Mouse (Mus musculus): ENCODE data around the gene Pla1a.
"Not testable (repeated sequence)": the region's sequence is repeated elsewhere in the genome, so short reads cannot be mapped to it uniquely, and the experiment has no call there.

Pla1a gene

DNA sequence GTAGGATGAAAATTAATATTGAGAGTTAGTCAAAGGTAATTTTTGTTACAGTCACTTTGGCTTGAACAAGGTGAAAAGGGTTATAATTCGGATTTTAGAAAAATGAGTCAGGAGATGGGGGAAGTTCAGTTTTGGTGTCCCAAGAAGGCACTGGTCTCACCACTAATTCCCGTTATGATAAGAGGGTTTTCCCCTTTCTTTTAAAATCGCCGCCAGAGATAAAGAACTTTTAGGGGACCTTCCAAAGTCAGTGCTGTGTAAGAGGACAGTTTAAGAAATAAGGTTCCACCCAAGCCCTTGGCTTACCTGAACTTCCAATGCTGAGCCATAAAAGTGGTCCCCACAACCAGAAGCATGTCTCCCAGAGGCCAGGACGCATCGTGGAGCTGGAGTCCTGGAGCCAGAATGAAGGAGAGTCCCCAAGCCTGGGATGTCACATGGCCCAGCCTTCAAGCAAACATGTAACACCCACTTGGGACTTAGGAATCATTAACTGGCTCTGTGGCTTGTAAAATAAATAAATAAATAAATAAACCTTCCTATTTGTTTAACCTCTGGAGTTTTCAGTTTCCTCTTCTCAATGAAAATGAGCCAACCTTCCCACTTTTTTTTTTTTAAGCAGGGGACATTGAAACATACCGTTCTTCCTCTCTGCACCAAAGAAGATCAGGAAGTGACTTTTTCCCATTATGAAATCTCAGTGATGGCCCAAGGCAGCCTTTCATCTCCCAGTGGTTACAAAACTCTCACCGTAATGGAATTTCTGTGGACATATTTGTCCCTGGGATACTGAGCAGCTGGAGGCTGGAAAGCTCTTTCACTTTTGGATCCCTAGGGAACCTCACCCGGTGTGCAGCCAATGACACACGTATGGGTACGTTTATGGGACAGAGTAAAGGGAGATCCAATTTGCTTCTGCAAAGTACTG is at the start of gene Pla1a:
Gene Pla1a, minus strand, starts transcription at position 648 of the 928 bp plus-strand sequence.
- no peak for DNase-seq (ENCODE audit: low spot score)

- DNase-seq (ENCODE audit: low spot score): no peak
These were observed 48.4 kb upstream of the Pla1a start for GRCm38 (mm10) chr16:38481327-38481726.

GRCm38 (mm10) chr16:38478296-38478695 is 45.4 kb upstream of the Pla1a start:
- DNase-seq (ENCODE audit: low spot score): no peak

DNA sequence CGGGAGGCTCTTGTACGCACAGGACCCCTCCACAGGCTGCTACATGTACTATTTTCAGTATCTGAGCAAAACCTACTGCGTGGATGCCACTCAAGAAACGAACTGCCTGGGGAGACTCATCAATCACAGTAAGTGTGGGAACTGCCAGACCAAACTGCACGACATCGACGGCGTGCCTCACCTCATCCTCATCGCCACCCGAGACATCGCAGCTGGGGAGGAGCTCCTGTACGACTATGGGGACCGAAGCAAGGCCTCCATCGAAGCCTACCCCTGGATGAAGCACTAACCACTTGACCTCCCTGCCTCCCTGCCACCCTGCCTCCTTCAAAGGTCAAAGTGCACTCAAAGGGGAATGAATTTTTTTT is 44.3 kb upstream of the Pla1a start:
- not testable (repeated sequence) for DNase-seq (ENCODE audit: low spot score)

GRCm38 (mm10) chr16:38476312-38477240 is 43.6 kb upstream of the Pla1a start:
- DNase-seq (ENCODE audit: low spot score): peak; percentile 38

DNA sequence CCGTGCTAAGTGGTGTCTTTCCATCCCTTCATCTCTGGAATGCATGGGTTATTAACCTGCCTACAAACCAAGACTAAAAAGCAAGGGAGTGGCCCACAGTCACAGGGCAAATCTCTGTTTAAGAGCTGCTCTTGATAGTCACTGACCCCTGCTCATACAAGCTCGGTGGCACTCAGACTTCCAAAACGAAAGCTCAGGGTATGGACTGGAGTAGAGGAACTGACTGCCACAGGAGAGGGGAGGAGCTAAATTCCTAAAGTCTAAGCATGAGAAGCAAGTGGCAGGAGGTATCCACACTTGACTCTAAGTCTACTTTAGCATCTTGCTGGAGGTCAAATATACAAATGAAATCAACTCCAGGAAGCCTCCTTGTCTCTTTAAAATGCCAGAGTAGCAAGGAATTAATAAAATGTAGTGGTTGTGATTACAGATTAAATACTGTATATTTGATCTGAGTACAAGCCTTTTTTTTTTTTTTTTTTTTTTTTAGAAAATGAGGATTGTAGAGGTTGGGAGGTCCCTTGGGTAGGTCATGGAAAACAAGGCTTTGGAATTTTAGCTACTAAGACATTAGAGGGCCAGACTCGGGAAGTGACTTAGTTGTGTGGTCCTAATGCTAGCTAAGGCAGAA is 42.9 kb upstream of the Pla1a start:
- DNase-seq (ENCODE audit: low spot score): peak; percentile 18

- no peak for DNase-seq (ENCODE audit: low spot score)
These were observed 41.8 kb upstream of the Pla1a start for GRCm38 (mm10) chr16:38474677-38475286.

DNA sequence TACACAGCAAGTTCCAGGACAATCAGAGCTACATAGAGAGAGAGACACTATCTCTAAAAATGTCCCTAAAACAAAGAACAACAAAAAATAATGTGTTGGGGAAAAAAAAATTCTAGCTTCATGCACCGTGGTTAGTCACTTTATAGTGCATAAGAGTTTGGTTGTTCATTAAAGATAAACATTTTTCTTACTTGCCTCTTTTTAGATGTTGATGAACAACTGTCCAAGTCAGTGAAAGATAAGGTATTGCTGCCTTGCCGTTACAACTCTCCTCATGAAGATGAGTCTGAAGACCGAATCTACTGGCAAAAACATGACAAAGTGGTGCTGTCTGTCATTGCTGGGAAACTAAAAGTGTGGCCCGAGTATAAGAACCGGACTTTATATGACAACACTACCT is 40.7 kb upstream of the Pla1a start:
- DNase-seq (ENCODE audit: low spot score): no peak

DNA sequence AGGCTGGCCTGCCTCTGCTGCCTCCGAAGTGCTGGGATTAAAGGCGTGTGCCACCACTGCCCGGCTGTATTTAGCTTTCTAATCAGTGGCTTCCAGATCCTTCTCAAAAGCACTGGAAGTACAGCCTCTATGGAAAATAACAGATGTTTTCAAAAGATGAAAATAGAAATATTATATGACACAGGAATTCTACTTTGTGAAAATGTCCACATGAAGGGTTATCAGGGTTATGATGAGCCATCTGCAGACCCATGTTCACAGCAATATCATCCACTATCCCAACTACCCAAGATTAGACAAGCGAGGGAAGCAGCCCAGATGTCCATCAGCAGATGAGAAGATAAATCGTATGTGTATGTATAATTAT is 39.5 kb upstream of the Pla1a start:
- no peak for DNase-seq (ENCODE audit: low spot score)

DNA sequence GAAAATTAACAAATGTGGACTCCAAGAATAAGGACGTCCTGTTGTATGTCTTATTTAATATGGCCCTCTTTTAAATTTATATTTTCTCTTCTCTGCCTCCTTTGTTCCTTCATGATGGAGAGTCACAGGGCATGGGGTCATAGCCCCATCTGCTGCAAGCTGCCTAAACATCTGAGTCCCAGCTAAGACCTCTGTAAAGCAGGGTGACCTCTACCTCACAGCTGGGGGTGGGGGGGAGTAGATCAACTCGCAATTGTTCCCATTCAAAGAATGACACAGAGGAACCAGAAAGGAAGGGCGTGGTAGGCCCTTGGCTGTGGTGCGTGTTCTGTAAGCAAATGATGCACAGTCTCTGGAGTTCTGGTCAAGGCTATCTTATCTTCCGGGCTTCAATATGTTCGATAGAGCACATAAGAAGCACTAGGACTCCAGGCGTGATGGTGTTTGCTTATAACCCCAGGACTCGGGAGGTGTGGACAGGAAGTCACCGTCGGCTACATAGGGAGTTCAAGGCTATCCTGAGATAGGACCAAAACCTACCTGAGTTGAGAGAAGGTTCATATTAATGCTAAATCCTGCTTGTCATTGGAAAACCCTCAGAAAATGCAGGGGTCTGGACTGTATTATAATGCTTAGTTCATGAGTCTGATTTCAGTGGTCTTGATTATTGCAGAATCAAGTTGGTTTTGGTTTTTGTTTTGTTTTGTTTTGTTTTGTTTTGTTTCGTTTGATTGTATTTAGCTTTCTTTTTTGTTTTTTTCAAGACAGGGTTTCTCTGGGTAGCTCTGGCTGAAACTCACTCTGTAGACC is 39.0 kb upstream of the Pla1a start:
- no peak for DNase-seq (ENCODE audit: low spot score)

GRCm38 (mm10) chr16:38469437-38469836 is 36.5 kb upstream of the Pla1a start:
- DNase-seq (ENCODE audit: low spot score): no peak

GRCm38 (mm10) chr16:38468706-38469018 is 35.7 kb upstream of the Pla1a start:
- no peak for DNase-seq (ENCODE audit: low spot score)

GRCm38 (mm10) chr16:38467917-38468705 is 35.2 kb upstream of the Pla1a start:
- no peak for DNase-seq (ENCODE audit: low spot score)

- DNase-seq (ENCODE audit: low spot score): no peak
These were observed 34.4 kb upstream of the Pla1a start for GRCm38 (mm10) chr16:38467091-38467916.

- no peak for DNase-seq (ENCODE audit: low spot score)
These were observed 33.1 kb upstream of the Pla1a start for GRCm38 (mm10) chr16:38466089-38466488.

- no peak for DNase-seq (ENCODE audit: low spot score)
These were observed 30.4 kb upstream of the Pla1a start for GRCm38 (mm10) chr16:38463305-38463704.

DNA sequence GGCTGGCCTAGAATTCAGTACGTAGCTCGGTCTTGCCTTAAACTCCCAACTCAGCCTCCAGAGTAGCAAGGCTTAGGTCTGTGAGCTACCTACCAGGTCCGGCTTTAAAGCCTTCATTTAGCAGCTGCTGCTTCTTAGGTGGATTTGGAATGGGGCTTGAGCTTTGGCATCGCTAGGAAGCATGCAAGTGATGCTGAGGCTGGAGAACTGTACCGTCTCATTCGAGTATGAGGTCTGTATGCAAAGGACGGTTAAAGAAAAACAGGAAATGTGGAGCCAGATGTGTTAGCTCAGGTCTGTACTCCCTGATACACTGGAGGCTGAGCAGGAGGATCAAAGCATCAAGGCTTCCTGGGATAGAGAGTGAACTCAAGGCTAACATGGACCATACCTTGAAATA is 29.2 kb upstream of the Pla1a start:
- no peak for DNase-seq (ENCODE audit: low spot score)

DNA sequence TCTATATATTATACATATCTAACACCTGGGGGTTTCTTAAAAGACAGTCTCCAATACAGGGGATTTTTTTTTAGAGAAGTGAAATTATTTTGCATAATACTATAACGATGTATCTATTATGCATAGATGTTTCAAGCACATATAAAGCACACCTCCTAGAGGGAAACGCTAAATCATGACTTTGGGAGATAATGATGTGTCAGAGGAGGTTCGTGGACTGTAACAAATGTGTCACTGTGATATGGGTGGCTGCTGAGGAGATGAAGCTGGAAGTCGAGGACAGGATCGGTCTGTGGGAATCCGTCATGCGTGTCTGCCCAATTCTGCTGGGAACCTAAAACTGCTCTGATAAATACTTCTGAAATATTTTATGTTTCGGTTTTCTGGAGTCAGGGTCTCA is 28.8 kb upstream of the Pla1a start:
- DNase-seq (ENCODE audit: low spot score): no peak

DNA sequence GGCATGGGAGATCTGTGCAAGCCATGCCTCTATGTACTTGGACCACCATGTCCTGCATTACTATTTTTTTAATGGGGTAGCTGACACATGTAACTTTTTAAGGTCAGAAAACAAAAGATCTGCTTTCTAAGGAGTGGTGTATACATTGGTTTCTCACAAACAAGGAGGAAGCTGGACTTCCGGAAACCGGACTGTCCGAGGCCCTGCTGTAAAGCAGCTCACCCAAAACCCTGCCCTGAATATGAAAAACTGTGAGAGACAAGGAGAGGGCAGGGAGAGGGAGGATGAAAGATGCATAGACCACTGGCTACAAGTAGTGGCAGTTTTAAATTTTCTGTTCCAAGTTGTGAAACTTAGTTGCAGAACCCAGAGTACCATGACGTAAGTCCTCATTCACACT is 27.0 kb upstream of the Pla1a start:
- no peak for DNase-seq (ENCODE audit: low spot score)
